Mouse (Mus musculus) cerebellum, adult 2 months (tissue): Measurements from ENCODE around the gene Yipf4.

Experiments used
- CTCF ChIP-seq: fragments of 200-500 bp; IDR thresholded peaks from 2 replicates; pipeline ENCODE4 v1.5.1; 2011; ENCODE audit warnings: low read depth, mild to moderate bottlenecking, control low read depth, low read length, moderate library complexity, borderline replicate concordance; ENCODE audit not compliant: insufficient read depth
- POLR2A ChIP-seq: fragments of 200-500 bp; IDR thresholded peaks from 2 replicates; pipeline ENCODE4 v1.6.1; 2011; ENCODE audit warnings: low read length, control low read depth, borderline replicate concordance; ENCODE audit not compliant: insufficient read depth

GRCm38 (mm10) chr17:74543615-74544014 is 54.3 kb downstream of the Yipf4 start:
- no peak for TF ChIP-seq CTCF
- TF ChIP-seq POLR2A, result no peak
